Mouse (Mus musculus) liver, adult 2 months (tissue): ENCODE results near the gene Reep1.

Experiments used
- CTCF ChIP-seq: fragments of 200-500 bp; IDR thresholded peaks from 2 replicates; pipeline ENCODE4 v1.5.1; 2011; ENCODE audit warnings: low read depth, low read length, control low read depth
- POLR2A ChIP-seq: fragments of 200-500 bp; IDR thresholded peaks from 2 replicates; pipeline ENCODE4 v1.6.1; 2011; ENCODE audit warnings: low read length, control low read depth; ENCODE audit not compliant: insufficient read depth; ENCODE audit errors: extremely low read depth

- no peak for TF ChIP-seq CTCF
- no peak for TF ChIP-seq POLR2A
Measured at GRCm38 (mm10) chr6:71740921-71741320, 33.6 kb downstream of the Reep1 start.
